Mouse (Mus musculus): Measurements from ENCODE around the gene Lrfn4.

GRCm38 (mm10) chr19:4567665-4568064 is 47.8 kb downstream of the Lrfn4 start:
- TF ChIP-seq CTCF (IDR thresholded peaks at IDR 0.05; ENCODE audit: extremely low read depth, insufficient read length, insufficient replicate concordance, low read depth, low read length): no peak
- TF ChIP-seq POLR2A (IDR thresholded peaks at IDR 0.05; ENCODE audit: low read depth, low read length): no peak
